Mouse (Mus musculus): ENCODE results near the gene Dhx29. TPM values are rescaled to one million over a fixed set of nuclear protein-coding genes. Genes with fewer than 3 reads are reported as not detected.

The Dhx29 gene
- total and polyA plus RNA-seq, 3 experiments, result 13.0 to 25.1 (median 21.1) TPM

DNA sequence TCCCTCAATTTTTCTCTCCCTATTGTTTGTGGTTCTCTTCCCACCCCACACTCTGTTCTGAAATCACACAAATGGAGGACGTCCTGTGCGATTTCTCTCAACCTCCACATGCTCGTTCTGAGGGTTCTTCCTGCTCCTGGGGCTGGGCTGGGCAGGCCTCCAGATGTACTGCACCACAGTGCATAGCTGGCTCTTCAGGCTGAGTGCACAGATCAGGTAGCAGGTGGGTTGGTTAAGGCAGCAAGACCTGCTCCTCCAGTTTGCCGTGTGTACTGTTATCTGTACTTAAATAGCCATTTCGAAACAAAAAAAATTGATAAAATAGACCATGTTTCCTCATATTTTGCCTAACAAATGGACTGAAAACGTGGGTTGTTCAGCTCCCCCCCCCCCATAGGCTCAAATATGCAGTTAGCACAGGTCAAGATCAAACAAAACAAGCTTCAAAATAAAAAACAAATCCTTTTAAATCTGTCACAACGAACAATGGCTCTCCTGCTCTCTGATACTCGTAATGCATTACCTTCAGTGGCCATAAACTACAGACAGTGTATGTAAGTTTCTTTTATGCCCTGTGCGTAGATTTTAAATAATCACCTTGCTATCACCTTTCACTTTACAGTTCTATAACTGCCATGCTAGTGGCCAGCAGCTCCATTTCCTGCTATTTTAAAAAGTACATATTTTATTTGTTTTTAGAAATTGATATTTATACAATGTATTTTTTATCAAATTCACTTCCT lies 73.5 kb downstream of the Dhx29 start:
- Histone ChIP-seq H3K4me1 (ENCODE audit: control insufficient read depth in 1 of 2, insufficient read depth in 2 of 2) (peaks cover 0 to 22% of the 10 kb centered on the region in 2 experiments; a peak in 2 of 4 replicates), H3K27ac (ENCODE audit: insufficient read depth, low read depth) (no peak overlapping the region), H3K36me3 (replicated peaks in 1 of 2; ENCODE audit: control insufficient read depth in 1 of 2, insufficient read depth in 1 of 2, low read length in 1 of 2) (no peaks in the 10 kb centered on the region), H3K4me3 (replicated peaks in 1 of 3; ENCODE audit: low read depth in 2 of 3, low read length in 2 of 3, poor library complexity in 1 of 3) (no peak overlapping the region), H3K9me3 (replicated peaks; ENCODE audit: low read length) (no peaks in the 10 kb centered on the region), H3K4me2 (ENCODE audit: insufficient read depth, low read depth, poor library complexity, severe bottlenecking) (peak overlapping the region; percentile 0; the same call in 1 of the 2 replicates), H3K9ac (ENCODE audit: insufficient read depth, low read depth) (no peak overlapping the region), H3K27me3 (replicated peaks) (peaks cover 26% of the 10 kb centered on the region), H3K79me2 (replicated peaks; ENCODE audit: control insufficient read depth, extremely low read depth, insufficient read depth, poor library complexity, severe bottlenecking) (no peaks in the 10 kb centered on the region)
- dilution Hi-C loops (cut with MboI; ENCODE audit: extremely low pct_ligation_motif_present, extremely low pct_unique_long_range_greater_than_20kb, low sequenced_read_pairs), result no loop called here
- in situ Hi-C loops (cut with MboI; ENCODE audit: low pct_ligation_motif_present, low pct_unique_long_range_greater_than_20kb, low sequenced_read_pairs), result no loop called here
- DNase-seq (ENCODE audit: extremely low read depth), result no peak
- TF ChIP-seq ZKSCAN1 (IDR thresholded peaks at IDR 0.05; ENCODE audit: borderline replicate concordance, low read depth, low read length) (no peak), USF2 (conservative IDR thresholded peaks at IDR 0.05; ENCODE audit: low read depth, low read length) (no peak), TCF12 (IDR thresholded peaks at IDR 0.05; ENCODE audit: low read depth, low read length) (no peak), E2F4 (IDR thresholded peaks at IDR 0.05; ENCODE audit: insufficient replicate concordance, low read depth, low read length) (no peak), EP300 (IDR thresholded peaks at IDR 0.05; ENCODE audit: low read length) (no peak), MAX (IDR thresholded peaks at IDR 0.05; ENCODE audit: low read length) (no peak), NRF1 (IDR thresholded peaks at IDR 0.05; ENCODE audit: low read depth, low read length) (no peak), MEF2A (IDR thresholded peaks at IDR 0.05; ENCODE audit: borderline replicate concordance, low read depth, low read length) (no peak), SIN3A (IDR thresholded peaks at IDR 0.05; ENCODE audit: low read length) (no peak), RCOR1 (conservative IDR thresholded peaks at IDR 0.05; ENCODE audit: low read depth, low read length) (no peak), BHLHE40 (IDR thresholded peaks at IDR 0.05; ENCODE audit: low read depth, low read length) (no peak), SMC3 (IDR thresholded peaks at IDR 0.05; ENCODE audit: low read depth, low read length) (no peak), CHD2 (IDR thresholded peaks at IDR 0.05; ENCODE audit: low read length) (no peak), ELF1 (IDR thresholded peaks at IDR 0.05; ENCODE audit: low read depth, low read length) (no peak), MYC (IDR thresholded peaks at IDR 0.05; ENCODE audit: low read depth, low read length) (no peak)

DNA sequence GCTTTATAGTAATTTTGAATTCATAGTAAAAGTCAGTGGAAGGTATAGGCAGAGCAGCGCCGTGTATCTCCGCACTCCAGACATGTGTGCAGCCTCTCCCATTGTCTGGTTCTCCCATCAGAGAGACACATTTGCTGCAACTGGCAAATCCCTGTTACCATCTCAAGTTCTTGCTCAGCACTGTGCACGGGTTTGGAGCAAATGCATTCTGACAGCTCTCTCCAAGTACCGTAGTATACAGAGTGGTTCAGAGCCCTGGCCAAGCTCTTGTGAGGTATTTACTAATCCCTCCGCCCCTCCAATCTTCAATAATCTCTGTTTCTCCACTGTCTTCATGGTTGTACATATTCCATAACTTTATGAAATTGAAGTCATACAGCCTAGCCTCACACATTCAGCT lies 85.4 kb downstream of the Dhx29 start:
- DNase-seq (ENCODE audit: extremely low read depth), result no peak
- no peaks in the 10 kb centered on the region for H3K36me3 ChIP-seq (replicated peaks in 1 of 2; ENCODE audit: control insufficient read depth in 1 of 2, insufficient read depth in 1 of 2, low read length in 1 of 2)
- dilution Hi-C loops (cut with MboI; ENCODE audit: extremely low pct_ligation_motif_present, extremely low pct_unique_long_range_greater_than_20kb, low sequenced_read_pairs), result no loop called here
- no peaks in the 10 kb centered on the region for H3K9me3 ChIP-seq (replicated peaks; ENCODE audit: low read length)
- peaks cover 13 to 21% of the 10 kb centered on the region in 2 experiments for H3K4me1 ChIP-seq (ENCODE audit: control insufficient read depth in 1 of 2, insufficient read depth in 2 of 2)
- H3K4me2 ChIP-seq (ENCODE audit: insufficient read depth, low read depth, poor library complexity, severe bottlenecking), result peak overlapping the region; percentile 67
- H3K4me3 ChIP-seq (replicated peaks in 1 of 3; ENCODE audit: low read depth in 2 of 3, low read length in 2 of 3, poor library complexity in 1 of 3), result peak overlapping the region; percentile 39 to 66 (median 51)
- peak overlapping the region; percentile 23; the same call in 1 of the 2 replicates for H3K9ac ChIP-seq (ENCODE audit: insufficient read depth, low read depth)
- in situ Hi-C loops (cut with MboI; ENCODE audit: low pct_ligation_motif_present, low pct_unique_long_range_greater_than_20kb, low sequenced_read_pairs), result no loop called here
- TF ChIP-seq HCFC1 (IDR thresholded peaks at IDR 0.05; ENCODE audit: low read depth, low read length) (no peak), MAZ (IDR thresholded peaks at IDR 0.05; ENCODE audit: low read depth, low read length) (no peak)
- H3K27ac ChIP-seq (ENCODE audit: insufficient read depth, low read depth), result no peak overlapping the region
- no peaks in the 10 kb centered on the region for H3K79me2 ChIP-seq (replicated peaks; ENCODE audit: control insufficient read depth, extremely low read depth, insufficient read depth, poor library complexity, severe bottlenecking)
- no peaks in the 10 kb centered on the region for H3K27me3 ChIP-seq (replicated peaks)

Measured in CH12.LX (cell line).